Mouse (Mus musculus) stomach, postnatal 0 days (tissue): Measurements from ENCODE around the gene Kctd15.

ENCODE experiments used
- CTCF ChIP-seq: IDR thresholded peaks from 2 replicates; pipeline ENCODE4 v1.5.1; 2016; ENCODE audit warnings: antibody characterized with exemption, low read depth, mild to moderate bottlenecking, moderate library complexity
- EP300 ChIP-seq: optimal IDR thresholded peaks from 2 replicates; pipeline ENCODE3; 2016; ENCODE audit warnings: antibody characterized with exemption

DNA sequence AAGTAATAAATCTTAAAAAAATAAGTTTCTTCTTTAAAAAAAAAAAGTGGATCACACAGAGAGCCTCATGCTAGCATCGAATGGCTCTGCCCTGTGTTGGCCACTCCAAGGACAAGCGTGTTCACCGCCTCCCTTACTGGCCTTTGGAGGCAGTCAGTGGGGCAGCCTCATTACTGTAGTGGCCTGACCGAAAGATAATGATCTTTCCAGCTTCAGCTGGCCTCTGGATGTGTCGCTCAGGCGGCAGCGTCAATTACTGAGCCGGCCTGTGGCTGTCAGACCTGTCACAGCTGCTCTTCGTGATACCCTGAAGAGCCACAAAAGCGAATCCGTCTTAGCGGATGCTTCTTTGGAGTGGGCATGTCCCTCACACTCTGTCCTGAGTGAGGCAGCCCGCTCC lies 33.6 kb upstream of the Kctd15 start:
- TF ChIP-seq CTCF (no peak), EP300 (no peak)
